Comparison of ENCODE assay signal across 8 mouse cellular contexts in genomic region chr15:97246256-97246655, GRCm38 (mm10). TPM values are rescaled to one million over a fixed set of nuclear protein-coding genes. Genes with fewer than 3 reads are reported as not detected.
A peak's percentile ranks its signal among the peaks of the same experiment; 100 is the strongest.
DNase-seq lines count a peak whose midpoint lies in the region; ATAC-seq lines count a peak whose summit lies in the region.

No protein-coding gene starts in this region.

- DNase-seq in heart, adult 8-10 months (ENCODE audit: low spot score): no peak
- peak; percentile 12 for DNase-seq in embryo, embryonic 11 days
- no peak for DNase-seq in ovary, postnatal 10 days (ENCODE audit: low spot score)
- no peak for DNase-seq in thymus, postnatal 36 days

- peaks cover 23% of the 10 kb centered on the region for H3K27me3 ChIP-seq in heart, embryonic 12.5 days (replicated peaks)
- peaks cover 2% of the 10 kb centered on the region; the same call in 1 of the 2 replicates for H3K27me3 ChIP-seq in hindbrain, embryonic 16.5 days (replicated peaks; ENCODE audit: control insufficient read depth, insufficient read depth, low read length)
- peaks cover 19% of the 10 kb centered on the region for H3K27me3 ChIP-seq in midbrain, embryonic 13.5 days

- H3K4me2 ChIP-seq in heart, embryonic 12.5 days: peak overlapping the region; percentile 97
- H3K4me2 ChIP-seq in hindbrain, embryonic 16.5 days (ENCODE audit: low read length): peak overlapping the region; percentile 80
- peak overlapping the region; percentile 86 for H3K4me2 ChIP-seq in midbrain, embryonic 13.5 days (replicated peaks)

- H3K27ac ChIP-seq in heart, embryonic 12.5 days (ENCODE audit: poor library complexity, severe bottlenecking): no peak overlapping the region
- no peak overlapping the region for H3K27ac ChIP-seq in hindbrain, embryonic 16.5 days (ENCODE audit: low read depth, low read length)
- no peak overlapping the region for H3K27ac ChIP-seq in midbrain, embryonic 13.5 days

- H3K36me3 ChIP-seq in heart, embryonic 12.5 days: no peaks in the 10 kb centered on the region
- H3K36me3 ChIP-seq in hindbrain, embryonic 16.5 days (ENCODE audit: control insufficient read depth, insufficient read depth, low read length): no peaks in the 10 kb centered on the region
- H3K36me3 ChIP-seq in midbrain, embryonic 13.5 days: no peaks in the 10 kb centered on the region

- peak overlapping the region; percentile 93 for H3K4me3 ChIP-seq in heart, embryonic 12.5 days
- peak overlapping the region; percentile 78 for H3K4me3 ChIP-seq in hindbrain, embryonic 16.5 days (ENCODE audit: low read length)
- H3K4me3 ChIP-seq in midbrain, embryonic 13.5 days (replicated peaks): peak overlapping the region; percentile 82

- ATAC-seq in heart, embryonic 12.5 days (ENCODE audit: insufficient number of reproducible peaks, low FRiP score): no peak
- no peak for ATAC-seq in hindbrain, embryonic 16.5 days
- no peak for ATAC-seq in midbrain, embryonic 13.5 days
- no peak for ATAC-seq in activated CD4-positive, CD25-positive, alpha-beta regulatory T cell, adult 4 months

- 0 out of 2 replicates have a peak overlapping the region, but pooled peaks have one; percentile 17 for H3K9ac ChIP-seq in heart, embryonic 12.5 days
- peak overlapping the region; percentile 93 for H3K9ac ChIP-seq in hindbrain, embryonic 16.5 days (ENCODE audit: low read depth, low read length)
- H3K9ac ChIP-seq in midbrain, embryonic 13.5 days (replicated peaks): peak overlapping the region; percentile 86; the same call in 1 of the 2 replicates

- peaks cover 9% of the 10 kb centered on the region for H3K4me1 ChIP-seq in heart, embryonic 12.5 days (replicated peaks)
- H3K4me1 ChIP-seq in hindbrain, embryonic 16.5 days (ENCODE audit: control insufficient read depth, insufficient read depth, low read depth, low read length): peaks cover 13% of the 10 kb centered on the region
- peaks cover 23% of the 10 kb centered on the region for H3K4me1 ChIP-seq in midbrain, embryonic 13.5 days (replicated peaks)

- H3K9me3 ChIP-seq in heart, embryonic 12.5 days (replicated peaks): no peaks in the 10 kb centered on the region; the same call in 1 of the 2 replicates
- H3K9me3 ChIP-seq in hindbrain, embryonic 16.5 days (ENCODE audit: control insufficient read depth, low read length): no peaks in the 10 kb centered on the region
- no peaks in the 10 kb centered on the region for H3K9me3 ChIP-seq in midbrain, embryonic 13.5 days

- WGBS in heart, embryonic 12.5 days: 22% methylated on average over 14 of the region's 14 CpGs
- WGBS in hindbrain, embryonic 16.5 days: 24% methylated on average over 14 of the region's 14 CpGs
- 27% methylated on average over 14 of the region's 14 CpGs for WGBS in midbrain, embryonic 13.5 days

RNA-seq across cellular contexts. Expression of gene Pced1b, which starts 0.7 kb away (rescaled TPM):
- polyA plus RNA-seq in heart, embryonic 12.5 days (2016; fragmentation: Nextera tagmentation; extraction: Ambion mirVana): 2.4 and 3.1 TPM in 2 replicates
- 1 to 10 TPM; 2.5 to 4.8 (median 3.8) TPM for total RNA-seq in heart, adult 8-10 months (2022)
- polyA plus RNA-seq in hindbrain, embryonic 16.5 days (2015; fragmentation: Nextera tagmentation; extraction: Ambion mirVana): 4.5 and 4.9 TPM in 2 replicates
- polyA plus RNA-seq in midbrain, embryonic 13.5 days (2015; fragmentation: Nextera tagmentation; extraction: Ambion mirVana): 4.0 and 4.7 TPM in 2 replicates
- polyA plus RNA-seq in activated CD4-positive, CD25-positive, alpha-beta regulatory T cell, adult 4 months (2017; shearing (Covaris generic)): 10 to 100 TPM; 55.6 to 62.1 TPM

RNA-seq across cellular contexts. Expression of gene Amigo2, which starts 0.8 kb away (rescaled TPM):
- 3.5 and 3.7 TPM in 2 replicates for polyA plus RNA-seq in heart, embryonic 12.5 days (2016; fragmentation: Nextera tagmentation; extraction: Ambion mirVana)
- total RNA-seq in heart, adult 8-10 months (2022): 1 to 10 TPM; 4.8 to 6.1 (median 5.7) TPM
- polyA plus RNA-seq in hindbrain, embryonic 16.5 days (2015; fragmentation: Nextera tagmentation; extraction: Ambion mirVana): 10.8 and 11.3 TPM in 2 replicates
- 8.2 and 9.6 TPM in 2 replicates for polyA plus RNA-seq in midbrain, embryonic 13.5 days (2015; fragmentation: Nextera tagmentation; extraction: Ambion mirVana)
- 1 to 10 TPM; 1.1 to 2.0 TPM for polyA plus RNA-seq in activated CD4-positive, CD25-positive, alpha-beta regulatory T cell, adult 4 months (2017; shearing (Covaris generic))

Comparison
In these comparisons a context has a peak if more than half of its experiments do, and no peak if none do; other contexts are left out.
1. H3K9ac ChIP-seq: peak in every context shown above with its lines; median percentile 93 in hindbrain, embryonic 16.5 days; 86 in midbrain, embryonic 13.5 days; 17 in heart, embryonic 12.5 days.